Mouse (Mus musculus): ENCODE results near the gene Arrdc5. TPM values are rescaled to one million over a fixed set of nuclear protein-coding genes. Genes with fewer than 3 reads are reported as not detected.

The Arrdc5 gene
- polyA plus RNA-seq, 1 experiment: not detected

- Histone ChIP-seq H3K27me3 (ENCODE audit: control insufficient read depth, insufficient read depth, insufficient read length) (no peaks in the 10 kb centered on the region), H3K4me2 (ENCODE audit: low read depth) (peak within 1 kb of the TSS; percentile 97), H3ac (ENCODE audit: control insufficient read depth, insufficient read length) (peak within 1 kb of the TSS; percentile 5), H3K4me3 (peak within 1 kb of the TSS; percentile 83), H3K36me3 (ENCODE audit: control insufficient read depth, insufficient read depth) (no peaks in the 10 kb centered on the region), H3K79me2 (ENCODE audit: control insufficient read depth, insufficient read depth) (peaks cover 35% of the 10 kb centered on the region)
- no peak for TF ChIP-seq POLR2AphosphoS2 (IDR thresholded peaks at IDR 0.05; ENCODE audit: insufficient read length, low read depth)
- TF ChIP-seq SRF (IDR thresholded peaks at IDR 0.05; ENCODE audit: control insufficient read depth, insufficient read length, low read depth): no peak
- no peak for TF ChIP-seq MAX (IDR thresholded peaks at IDR 0.05; ENCODE audit: low read depth)
- peak; percentile 27 for TF ChIP-seq E2F4 (IDR thresholded peaks at IDR 0.05; ENCODE audit: insufficient read depth)
These were observed 3.2 kb upstream of the Arrdc5 start, which contains the start of gene Uhrf1 for GRCm38 (mm10) chr17:56303160-56303846. TSS of gene Uhrf1 (plus strand) at chr17:56303321.

GRCm38 (mm10) chr17:56302363-56302996 is 2.4 kb upstream of the Arrdc5 start:
- Histone ChIP-seq H3K4me3 (peak overlapping the region; percentile 83), H3K36me3 (ENCODE audit: control insufficient read depth, insufficient read depth) (no peaks in the 10 kb centered on the region), H3K79me2 (ENCODE audit: control insufficient read depth, insufficient read depth) (peaks cover 32% of the 10 kb centered on the region), H3K4me2 (ENCODE audit: low read depth) (peak overlapping the region; percentile 53), H3K27me3 (ENCODE audit: control insufficient read depth, insufficient read depth, insufficient read length) (no peaks in the 10 kb centered on the region), H3ac (ENCODE audit: control insufficient read depth, insufficient read length) (no peak overlapping the region)
- TF ChIP-seq MYOD1 (IDR thresholded peaks at IDR 0.05; ENCODE audit: control insufficient read depth in 1 of 3, insufficient read length in 2 of 3, low read depth in 2 of 3): no peak
- no peak for TF ChIP-seq E2F4 (IDR thresholded peaks at IDR 0.05; ENCODE audit: insufficient read depth)
- no peak for TF ChIP-seq TCF3 (IDR thresholded peaks at IDR 0.05; ENCODE audit: insufficient read length, low read depth)
- no peak for TF ChIP-seq MAX (IDR thresholded peaks at IDR 0.05; ENCODE audit: low read depth)
- no peak for TF ChIP-seq MYOG (IDR thresholded peaks at IDR 0.05; ENCODE audit: control insufficient read depth in 1 of 3, insufficient read depth in 1 of 3, insufficient read length in 2 of 3, low read depth in 2 of 3)
- no peak for TF ChIP-seq SRF (IDR thresholded peaks at IDR 0.05; ENCODE audit: control insufficient read depth, insufficient read length, low read depth)
- no peak for TF ChIP-seq REST (IDR thresholded peaks at IDR 0.05; ENCODE audit: insufficient read depth, insufficient read length)
- TF ChIP-seq USF1 (IDR thresholded peaks at IDR 0.05; ENCODE audit: low read depth): no peak
- no peak for TF ChIP-seq TCF12 (IDR thresholded peaks at IDR 0.05; ENCODE audit: insufficient read depth, poor library complexity, severe bottlenecking)
- no peak for TF ChIP-seq POLR2A (IDR thresholded peaks at IDR 0.05; ENCODE audit: insufficient read length, low read depth)
- no peak for TF ChIP-seq POLR2AphosphoS2 (IDR thresholded peaks at IDR 0.05; ENCODE audit: insufficient read length, low read depth)
- TF ChIP-seq CEBPB (IDR thresholded peaks at IDR 0.05; ENCODE audit: insufficient read depth, poor library complexity, severe bottlenecking): no peak

GRCm38 (mm10) chr17:56298238-56298637 is 1.8 kb downstream of the Arrdc5 start:
- TF ChIP-seq USF1 (IDR thresholded peaks at IDR 0.05; ENCODE audit: low read depth) (no peak), E2F4 (IDR thresholded peaks at IDR 0.05; ENCODE audit: insufficient read depth) (no peak), POLR2AphosphoS2 (IDR thresholded peaks at IDR 0.05; ENCODE audit: insufficient read length, low read depth) (no peak), TCF3 (IDR thresholded peaks at IDR 0.05; ENCODE audit: insufficient read length, low read depth) (no peak), CEBPB (IDR thresholded peaks at IDR 0.05; ENCODE audit: insufficient read depth, poor library complexity, severe bottlenecking) (no peak), MYOG (IDR thresholded peaks at IDR 0.05; ENCODE audit: control insufficient read depth in 1 of 3, insufficient read depth in 1 of 3, insufficient read length in 2 of 3, low read depth in 2 of 3) (no peak), POLR2A (IDR thresholded peaks at IDR 0.05; ENCODE audit: insufficient read length, low read depth) (no peak)
- Histone ChIP-seq H3K79me2 (ENCODE audit: control insufficient read depth, insufficient read depth) (no peaks in the 10 kb centered on the region), H3K36me3 (ENCODE audit: control insufficient read depth, insufficient read depth) (no peaks in the 10 kb centered on the region), H3K4me2 (ENCODE audit: low read depth) (no peak overlapping the region), H3K27me3 (ENCODE audit: control insufficient read depth, insufficient read depth, insufficient read length) (no peaks in the 10 kb centered on the region), H3ac (ENCODE audit: control insufficient read depth, insufficient read length) (no peak overlapping the region), H3K4me3 (no peak overlapping the region)

- Histone ChIP-seq H3K27me3 (ENCODE audit: control insufficient read depth, insufficient read depth, insufficient read length) (no peaks in the 10 kb centered on the region), H3K4me3 (no peak overlapping the region), H3K36me3 (ENCODE audit: control insufficient read depth, insufficient read depth) (no peaks in the 10 kb centered on the region), H3K79me2 (ENCODE audit: control insufficient read depth, insufficient read depth) (no peaks in the 10 kb centered on the region), H3K4me2 (ENCODE audit: low read depth) (no peak overlapping the region), H3ac (ENCODE audit: control insufficient read depth, insufficient read length) (no peak overlapping the region)
- TF ChIP-seq SRF (IDR thresholded peaks at IDR 0.05; ENCODE audit: control insufficient read depth, insufficient read length, low read depth) (no peak), USF1 (IDR thresholded peaks at IDR 0.05; ENCODE audit: low read depth) (peak; percentile 14)
These were observed 3.9 kb downstream of the Arrdc5 start for GRCm38 (mm10) chr17:56296201-56296600.

- Histone ChIP-seq H3K27me3 (ENCODE audit: control insufficient read depth, insufficient read depth, insufficient read length) (no peaks in the 10 kb centered on the region), H3K4me3 (no peak overlapping the region), H3K79me2 (ENCODE audit: control insufficient read depth, insufficient read depth) (no peaks in the 10 kb centered on the region), H3K4me2 (ENCODE audit: low read depth) (no peak overlapping the region), H3K36me3 (ENCODE audit: control insufficient read depth, insufficient read depth) (no peaks in the 10 kb centered on the region), H3ac (ENCODE audit: control insufficient read depth, insufficient read length) (no peak overlapping the region)
- TF ChIP-seq CEBPB (IDR thresholded peaks at IDR 0.05; ENCODE audit: insufficient read depth, poor library complexity, severe bottlenecking) (no peak), REST (IDR thresholded peaks at IDR 0.05; ENCODE audit: insufficient read depth, insufficient read length) (no peak), MYOD1 (IDR thresholded peaks at IDR 0.05; ENCODE audit: control insufficient read depth in 1 of 3, insufficient read length in 2 of 3, low read depth in 2 of 3) (no peak), TCF3 (IDR thresholded peaks at IDR 0.05; ENCODE audit: insufficient read length, low read depth) (no peak), POLR2A (IDR thresholded peaks at IDR 0.05; ENCODE audit: insufficient read length, low read depth) (no peak), SRF (IDR thresholded peaks at IDR 0.05; ENCODE audit: control insufficient read depth, insufficient read length, low read depth) (no peak), MYOG (IDR thresholded peaks at IDR 0.05; ENCODE audit: control insufficient read depth in 1 of 3, insufficient read depth in 1 of 3, insufficient read length in 2 of 3, low read depth in 2 of 3) (no peak), E2F4 (IDR thresholded peaks at IDR 0.05; ENCODE audit: insufficient read depth) (no peak), TCF12 (IDR thresholded peaks at IDR 0.05; ENCODE audit: insufficient read depth, poor library complexity, severe bottlenecking) (no peak), MAX (IDR thresholded peaks at IDR 0.05; ENCODE audit: low read depth) (no peak), USF1 (IDR thresholded peaks at IDR 0.05; ENCODE audit: low read depth) (no peak), POLR2AphosphoS2 (IDR thresholded peaks at IDR 0.05; ENCODE audit: insufficient read length, low read depth) (no peak)
These were observed 5.8 kb downstream of the Arrdc5 start for GRCm38 (mm10) chr17:56294241-56294640.
